Comparison of ENCODE assay signal across 14 mouse cellular contexts in the genomic region with DNA sequence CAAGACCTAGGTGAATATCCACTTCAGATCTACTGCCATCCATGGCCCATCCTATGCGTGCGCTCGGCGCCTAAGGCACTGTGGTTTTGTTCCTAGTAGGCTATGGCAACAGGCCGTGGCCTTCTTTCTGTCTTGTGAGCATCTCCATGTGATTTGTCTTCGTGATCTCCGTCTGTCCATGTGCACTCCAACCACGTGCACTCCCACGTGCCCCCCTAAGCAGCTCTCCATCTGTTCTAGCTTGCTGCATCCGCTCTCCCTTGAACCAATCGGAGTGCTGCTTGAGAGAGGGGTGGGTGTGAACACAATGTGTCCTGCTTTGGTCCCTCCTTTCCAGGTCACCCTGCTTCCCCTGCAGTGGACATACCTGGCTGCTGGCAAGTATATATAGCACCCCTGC.
A peak's percentile ranks its signal among the peaks of the same experiment; 100 is the strongest.
DNase-seq lines count a peak whose midpoint lies in the region; ATAC-seq lines count a peak whose summit lies in the region.
"Had no signal": no experiment of that assay in that cellular context is flagged by ENCODE, and none has a peak within 500 bp of the region (broad histone marks: within the 10 kb centered on the region; RNA-seq: fewer than 3 reads in every experiment).

No protein-coding gene starts in this region.

- DNase-seq in cerebellum, adult 11-12 months, result peak; percentile 44
- DNase-seq in cerebellum, postnatal 4 days (ENCODE audit: low spot score in 2 of 2), result no peak
- peak; percentile 54 for DNase-seq in layer of hippocampus, adult 11-12 months (ENCODE audit: low spot score)
- no peak for DNase-seq in layer of hippocampus, postnatal 14 days (ENCODE audit: low spot score in 2 of 2)
- DNase-seq in cerebellum, postnatal 10 days, result peak; percentile 35 to 41
- DNase-seq in right cerebral cortex, adult 2 months (ENCODE audit: low spot score in 2 of 2), result peak; percentile 35 to 57
- DNase-seq in urinary bladder, adult 2 months (ENCODE audit: low spot score), result no peak
- DNase-seq: adrenal gland, postnatal 14 days; gastrocnemius, postnatal 10 days; heart, postnatal 10 days; lung, postnatal 14 days; thymus, postnatal 14 days had no signal

- ATAC-seq in CD4-positive, CD25-positive, alpha-beta regulatory T cell, adult 4 months, result no peak
- ATAC-seq: forebrain, embryonic 14.5 days had no signal

Comparison
In these comparisons a context has a peak if more than half of its experiments do, and no peak if none do; other contexts are left out.
1. DNase-seq: peak in cerebellum, adult 11-12 months (single experiment), layer of hippocampus, adult 11-12 months (single experiment), cerebellum, postnatal 10 days (2 of 2) and right cerebral cortex, adult 2 months (2 of 2); none in cerebellum, postnatal 4 days (0 of 2), layer of hippocampus, postnatal 14 days (0 of 2) and urinary bladder, adult 2 months (single experiment).